Mouse (Mus musculus) E14TG2a.4 (cell line): ENCODE data around the gene Zfp982.
A peak's percentile ranks its signal among the peaks of the same experiment; 100 is the strongest.
"Not testable (repeated sequence)": the region's sequence is repeated elsewhere in the genome, so short reads cannot be mapped to it uniquely, and the experiment has no call there.

Experiments
- H3K27me3 ChIP-seq: 2 replicates; pipeline ENCODE4 v1.6.1; 2014; ENCODE audit warnings: low read length, control low read depth; ENCODE audit not compliant: insufficient read depth
- H3K36me3 ChIP-seq: 2 replicates; pipeline ENCODE4 v1.6.1; 2014; ENCODE audit warnings: low read length, control low read depth; ENCODE audit not compliant: insufficient read depth
- H3K4me1 ChIP-seq: replicated peaks from 2 replicates; pipeline ENCODE4 v1.6.1; 2014; ENCODE audit warnings: low read depth, low read length, control low read depth
- H3K4me3 ChIP-seq: replicated peaks from 2 replicates; pipeline ENCODE4 v1.5.1; 2014; ENCODE audit warnings: mild to moderate bottlenecking, low read length
- H3K9me3 ChIP-seq: 2 replicates; pipeline ENCODE4 v1.6.1; 2014; ENCODE audit warnings: low read length, control low read depth
- CTCF ChIP-seq: conservative IDR thresholded peaks from 2 replicates; pipeline ENCODE4 v1.5.1; 2014; ENCODE audit warnings: low read length
- NANOG ChIP-seq: IDR thresholded peaks from 2 replicates; pipeline ENCODE4 v1.6.1; 2014; ENCODE audit warnings: borderline replicate concordance, low read length, mixed read lengths
- POU5F1 ChIP-seq: IDR thresholded peaks from 2 replicates; pipeline ENCODE4 v1.6.1; 2014; ENCODE audit warnings: low read length, borderline replicate concordance

Gene Zfp982

GRCm38 (mm10) chr4:147492117-147492516 is at the start of gene Zfp982:
Gene Zfp982 (plus strand): TSS chr4:147492417.
- H3K36me3 ChIP-seq, H3K4me1 ChIP-seq, H3K27me3 ChIP-seq: not testable (repeated sequence)
- Histone ChIP-seq H3K9me3 (peaks cover 46% of the 10 kb centered on the region), H3K4me3 (peak within 1 kb of the TSS; percentile 41; the same call in 1 of the 2 replicates)

GRCm38 (mm10) chr4:147442649-147443553 is 49.3 kb upstream of the Zfp982 start:
- H3K36me3 ChIP-seq, H3K27me3 ChIP-seq: not testable (repeated sequence)
- peaks cover 10% of the 10 kb centered on the region for H3K9me3 ChIP-seq
- peaks cover 28% of the 10 kb centered on the region for H3K4me1 ChIP-seq
- H3K4me3 ChIP-seq, result peak overlapping the region; percentile 77

GRCm38 (mm10) chr4:147443554-147443927 is 48.7 kb upstream of the Zfp982 start:
- H3K4me1 ChIP-seq, result peaks cover 28% of the 10 kb centered on the region
- H3K4me3 ChIP-seq, result peak overlapping the region; percentile 77
- H3K27me3 ChIP-seq, H3K36me3 ChIP-seq: not testable (repeated sequence)
- H3K9me3 ChIP-seq, result peaks cover 15% of the 10 kb centered on the region

GRCm38 (mm10) chr4:147445371-147445770 is 46.8 kb upstream of the Zfp982 start:
- not testable (repeated sequence) for H3K4me3 ChIP-seq, H3K27me3 ChIP-seq, H3K36me3 ChIP-seq
- Histone ChIP-seq H3K4me1 (peaks cover 31% of the 10 kb centered on the region), H3K9me3 (peaks cover 32% of the 10 kb centered on the region)
- TF ChIP-seq NANOG, result peak; percentile 74

DNA sequence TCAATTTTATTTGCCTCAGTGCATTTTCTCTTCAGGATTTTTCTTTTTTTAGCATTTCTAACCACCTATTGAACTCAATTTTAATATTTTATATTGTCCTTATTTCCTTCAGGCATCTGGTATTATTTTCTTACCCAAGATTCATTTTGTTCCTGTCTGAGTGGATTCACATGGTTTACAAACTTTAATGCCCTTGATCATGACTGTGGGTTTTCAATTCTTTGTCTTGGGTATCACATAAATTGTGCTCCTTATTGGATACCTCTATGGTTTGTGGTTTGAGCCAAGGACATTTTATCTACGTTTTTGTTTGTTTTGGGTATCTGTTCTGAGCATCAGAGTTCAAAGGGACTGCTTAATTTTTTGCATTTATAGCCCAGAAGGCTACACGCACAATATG is 43.9 kb upstream of the Zfp982 start:
- no peaks in the 10 kb centered on the region for H3K27me3 ChIP-seq
- H3K4me3 ChIP-seq, result peak overlapping the region; percentile 32; the same call in 1 of the 2 replicates
- peaks cover 30% of the 10 kb centered on the region for H3K9me3 ChIP-seq
- H3K36me3 ChIP-seq, result peaks cover 18% of the 10 kb centered on the region
- TF ChIP-seq NANOG (no peak), CTCF (no peak), POU5F1 (no peak)
- peaks cover 44% of the 10 kb centered on the region for H3K4me1 ChIP-seq

DNA sequence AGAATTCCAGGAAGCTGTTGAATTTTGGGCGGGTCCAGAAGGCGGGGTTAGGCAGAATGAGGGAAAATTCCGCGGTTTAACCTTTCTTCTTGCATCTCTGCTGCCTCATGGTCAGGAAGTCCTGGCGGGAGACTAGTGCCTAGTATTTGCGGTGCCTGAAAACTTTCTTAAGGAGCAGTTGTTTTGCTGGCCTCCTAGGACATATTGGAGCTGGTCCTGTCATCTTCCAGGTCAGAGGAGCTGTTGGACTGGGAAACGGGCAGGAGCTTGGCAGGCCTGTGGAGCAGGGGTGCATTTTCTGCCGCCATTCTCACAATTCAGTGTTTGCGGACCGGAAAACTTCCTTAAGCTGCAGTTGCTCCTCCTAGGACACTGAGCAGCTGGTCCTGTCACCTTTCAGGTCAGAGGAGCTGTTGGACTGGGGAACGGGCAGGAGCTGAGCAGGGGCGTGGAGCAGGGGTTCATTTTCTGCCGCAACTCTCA is 43.1 kb upstream of the Zfp982 start:
- Histone ChIP-seq H3K36me3 (peaks cover 23% of the 10 kb centered on the region), H3K27me3 (no peaks in the 10 kb centered on the region), H3K4me1 (peaks cover 39% of the 10 kb centered on the region), H3K4me3 (peak overlapping the region; percentile 32), H3K9me3 (peaks cover 30% of the 10 kb centered on the region)
- TF ChIP-seq NANOG, result no peak
- TF ChIP-seq POU5F1, result no peak
- no peak for TF ChIP-seq CTCF

DNA sequence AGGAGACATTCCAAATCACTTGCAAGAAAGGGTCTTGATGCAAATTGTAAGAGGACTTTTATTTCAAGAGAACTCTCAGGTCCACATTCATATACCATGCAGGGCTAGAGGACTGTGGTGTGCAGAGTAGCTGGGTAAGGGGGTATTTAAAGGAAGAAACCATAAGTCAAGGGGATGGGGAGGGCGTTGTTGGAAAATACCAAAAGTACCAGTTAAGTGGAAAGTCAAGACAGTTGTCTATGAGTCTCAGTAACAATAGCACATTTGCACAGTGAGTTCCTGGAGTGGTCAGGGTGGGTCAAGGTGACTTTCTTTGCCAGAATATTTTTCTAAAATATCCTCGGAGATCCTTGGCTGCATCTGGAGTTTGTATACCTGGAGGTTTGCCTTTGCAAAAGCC is 42.2 kb upstream of the Zfp982 start:
- H3K27me3 ChIP-seq, result not testable (repeated sequence)
- H3K36me3 ChIP-seq, result peaks cover 27% of the 10 kb centered on the region

DNA sequence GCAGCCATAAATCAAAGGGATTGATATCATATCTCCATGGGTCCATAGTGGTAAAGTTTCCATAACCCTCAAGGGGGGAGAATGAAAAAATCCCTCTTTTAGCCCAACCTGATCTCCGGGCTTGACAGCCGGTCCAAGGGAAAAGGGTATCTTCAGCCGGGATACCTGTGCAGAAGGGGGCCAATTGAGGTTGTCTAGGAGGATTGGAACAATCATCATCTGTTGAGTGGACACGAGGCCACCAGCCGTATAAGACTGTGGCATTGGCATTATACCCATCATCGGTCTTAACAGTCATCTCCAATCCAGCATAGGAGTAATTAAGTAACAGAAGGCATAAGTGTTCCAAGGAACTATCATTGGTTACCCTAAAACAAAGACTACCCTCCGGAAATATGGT is 25.0 kb upstream of the Zfp982 start:
- H3K4me1 ChIP-seq, H3K27me3 ChIP-seq, H3K36me3 ChIP-seq: not testable (repeated sequence)
- Histone ChIP-seq H3K9me3 (peaks cover 94% of the 10 kb centered on the region), H3K4me3 (0 out of 2 replicates have a peak overlapping the region, but pooled peaks have one; percentile 13)

More for the DNA sequence above, 42.2 kb upstream of the Zfp982 start:
- peaks cover 36% of the 10 kb centered on the region for H3K4me1 ChIP-seq
- H3K4me3 ChIP-seq, result peak overlapping the region; percentile 32
- peaks cover 30% of the 10 kb centered on the region for H3K9me3 ChIP-seq

GRCm38 (mm10) chr4:147498772-147499613 is 6.8 kb downstream of the Zfp982 start:
- H3K27me3 ChIP-seq, H3K4me1 ChIP-seq, H3K36me3 ChIP-seq, H3K4me3 ChIP-seq, H3K9me3 ChIP-seq: not testable (repeated sequence)
